Mouse (Mus musculus): Measurements from ENCODE around the gene Nova2. TPM values are rescaled to one million over a fixed set of nuclear protein-coding genes. Genes with fewer than 3 reads are reported as not detected.

The Nova2 gene
- polyA plus RNA-seq, 1 experiment from 2014 or later, result 0.93 TPM

- WGBS (ENCODE audit: insufficient replicate concordance), result 47% methylated on average over 1 of the region's 1 CpGs
- no peak overlapping the region for H3K4me2 ChIP-seq
- H3K9ac ChIP-seq (ENCODE audit: low read depth, low read length), result no peak overlapping the region
- no peak overlapping the region for H3K27ac ChIP-seq (ENCODE audit: low read depth, low read length)
- H3K9me3 ChIP-seq (replicated peaks; ENCODE audit: control insufficient read depth, low read length), result no peaks in the 10 kb centered on the region
- H3K36me3 ChIP-seq (ENCODE audit: control insufficient read depth, insufficient read depth, low read length), result no peaks in the 10 kb centered on the region
- no peaks in the 10 kb centered on the region for H3K4me1 ChIP-seq (ENCODE audit: control insufficient read depth, insufficient read depth, low read length)
- ATAC-seq (replicated peaks; ENCODE audit: insufficient number of reproducible peaks, low FRiP score, low TSS enrichment), result no peak
- H3K4me3 ChIP-seq (ENCODE audit: low read depth, low read length), result no peak overlapping the region
- no peaks in the 10 kb centered on the region for H3K27me3 ChIP-seq (ENCODE audit: control insufficient read depth, insufficient read depth, low read length)
Observed at GRCm38 (mm10) chr7:18942376-18942775, 16.7 kb downstream of the Nova2 start.

GRCm38 (mm10) chr7:18942815-18943214, 17.1 kb downstream of the Nova2 start:
- H3K27me3 ChIP-seq (ENCODE audit: control insufficient read depth, insufficient read depth, low read length), result no peaks in the 10 kb centered on the region
- no peak overlapping the region for H3K4me2 ChIP-seq
- H3K4me3 ChIP-seq (ENCODE audit: low read depth, low read length), result no peak overlapping the region
- H3K4me1 ChIP-seq (ENCODE audit: control insufficient read depth, insufficient read depth, low read length), result no peaks in the 10 kb centered on the region
- ATAC-seq (replicated peaks; ENCODE audit: insufficient number of reproducible peaks, low FRiP score, low TSS enrichment), result no peak
- 39% methylated on average over 9 of the region's 9 CpGs for WGBS (ENCODE audit: insufficient replicate concordance)
- no peak overlapping the region for H3K9ac ChIP-seq (ENCODE audit: low read depth, low read length)
- no peak overlapping the region for H3K27ac ChIP-seq (ENCODE audit: low read depth, low read length)
- H3K9me3 ChIP-seq (replicated peaks; ENCODE audit: control insufficient read depth, low read length), result no peaks in the 10 kb centered on the region
- H3K36me3 ChIP-seq (ENCODE audit: control insufficient read depth, insufficient read depth, low read length), result no peaks in the 10 kb centered on the region

- Histone ChIP-seq H3K4me2 (no peak overlapping the region), H3K36me3 (ENCODE audit: control insufficient read depth, insufficient read depth, low read length) (no peaks in the 10 kb centered on the region), H3K27me3 (ENCODE audit: control insufficient read depth, insufficient read depth, low read length) (peaks cover 5% of the 10 kb centered on the region; the same call in 1 of the 2 replicates), H3K9me3 (replicated peaks; ENCODE audit: control insufficient read depth, low read length) (no peaks in the 10 kb centered on the region), H3K4me1 (ENCODE audit: control insufficient read depth, insufficient read depth, low read length) (peaks cover 3% of the 10 kb centered on the region; the same call in 1 of the 2 replicates), H3K4me3 (ENCODE audit: low read depth, low read length) (no peak overlapping the region), H3K27ac (ENCODE audit: low read depth, low read length) (no peak overlapping the region), H3K9ac (ENCODE audit: low read depth, low read length) (no peak overlapping the region)
- WGBS (ENCODE audit: insufficient replicate concordance), result 60% methylated on average over 6 of the region's 6 CpGs
- 0 out of 2 replicates have a peak, but pooled peaks have one; percentile 16 for ATAC-seq (replicated peaks; ENCODE audit: insufficient number of reproducible peaks, low FRiP score, low TSS enrichment)
Observed at GRCm38 (mm10) chr7:18948151-18948550, 22.5 kb downstream of the Nova2 start.

GRCm38 (mm10) chr7:18949781-18950522, 24.3 kb downstream of the Nova2 start:
- 0 out of 2 replicates have a peak, but pooled peaks have one; percentile 19 for ATAC-seq (replicated peaks; ENCODE audit: insufficient number of reproducible peaks, low FRiP score, low TSS enrichment)
- Histone ChIP-seq H3K27me3 (ENCODE audit: control insufficient read depth, insufficient read depth, low read length) (peaks cover 5% of the 10 kb centered on the region; the same call in 1 of the 2 replicates), H3K4me1 (ENCODE audit: control insufficient read depth, insufficient read depth, low read length) (peaks cover 3% of the 10 kb centered on the region; the same call in 1 of the 2 replicates), H3K9ac (ENCODE audit: low read depth, low read length) (no peak overlapping the region), H3K4me2 (no peak overlapping the region), H3K4me3 (ENCODE audit: low read depth, low read length) (no peak overlapping the region), H3K27ac (ENCODE audit: low read depth, low read length) (no peak overlapping the region), H3K36me3 (ENCODE audit: control insufficient read depth, insufficient read depth, low read length) (no peaks in the 10 kb centered on the region), H3K9me3 (replicated peaks; ENCODE audit: control insufficient read depth, low read length) (no peaks in the 10 kb centered on the region)
- WGBS (ENCODE audit: insufficient replicate concordance), result 31% methylated on average over 12 of the region's 12 CpGs

- Histone ChIP-seq H3K9ac (ENCODE audit: low read depth, low read length) (no peak overlapping the region), H3K9me3 (replicated peaks; ENCODE audit: control insufficient read depth, low read length) (no peaks in the 10 kb centered on the region), H3K4me1 (ENCODE audit: control insufficient read depth, insufficient read depth, low read length) (peaks cover 3% of the 10 kb centered on the region; the same call in 1 of the 2 replicates), H3K4me3 (ENCODE audit: low read depth, low read length) (no peak overlapping the region), H3K27ac (ENCODE audit: low read depth, low read length) (no peak overlapping the region), H3K27me3 (ENCODE audit: control insufficient read depth, insufficient read depth, low read length) (peaks cover 5% of the 10 kb centered on the region), H3K4me2 (no peak overlapping the region), H3K36me3 (ENCODE audit: control insufficient read depth, insufficient read depth, low read length) (no peaks in the 10 kb centered on the region)
- no peak for ATAC-seq (replicated peaks; ENCODE audit: insufficient number of reproducible peaks, low FRiP score, low TSS enrichment)
- 23% methylated on average over 18 of the region's 18 CpGs for whole genome bisulfite sequencing (ENCODE audit: insufficient replicate concordance)
Observed at GRCm38 (mm10) chr7:18950523-18951315, 25.0 kb downstream of the Nova2 start.

GRCm38 (mm10) chr7:18951397-18951796, 25.7 kb downstream of the Nova2 start:
- Histone ChIP-seq H3K9me3 (replicated peaks; ENCODE audit: control insufficient read depth, low read length) (no peaks in the 10 kb centered on the region), H3K27me3 (ENCODE audit: control insufficient read depth, insufficient read depth, low read length) (peaks cover 10% of the 10 kb centered on the region), H3K36me3 (ENCODE audit: control insufficient read depth, insufficient read depth, low read length) (no peaks in the 10 kb centered on the region), H3K9ac (ENCODE audit: low read depth, low read length) (no peak overlapping the region), H3K4me3 (ENCODE audit: low read depth, low read length) (no peak overlapping the region), H3K27ac (ENCODE audit: low read depth, low read length) (no peak overlapping the region), H3K4me1 (ENCODE audit: control insufficient read depth, insufficient read depth, low read length) (peaks cover 3% of the 10 kb centered on the region; the same call in 1 of the 2 replicates), H3K4me2 (no peak overlapping the region)
- WGBS (ENCODE audit: insufficient replicate concordance), result 11% methylated on average over 15 of the region's 15 CpGs
- no peak for ATAC-seq (replicated peaks; ENCODE audit: insufficient number of reproducible peaks, low FRiP score, low TSS enrichment)

- peak; percentile 71 for ATAC-seq (replicated peaks; ENCODE audit: insufficient number of reproducible peaks, low FRiP score, low TSS enrichment)
- Histone ChIP-seq H3K9me3 (replicated peaks; ENCODE audit: control insufficient read depth, low read length) (no peaks in the 10 kb centered on the region), H3K4me1 (ENCODE audit: control insufficient read depth, insufficient read depth, low read length) (peaks cover 7% of the 10 kb centered on the region; the same call in 1 of the 2 replicates), H3K36me3 (ENCODE audit: control insufficient read depth, insufficient read depth, low read length) (no peaks in the 10 kb centered on the region), H3K9ac (ENCODE audit: low read depth, low read length) (peak overlapping the region; percentile 54), H3K27me3 (ENCODE audit: control insufficient read depth, insufficient read depth, low read length) (peaks cover 55% of the 10 kb centered on the region), H3K4me2 (peak overlapping the region; percentile 98), H3K27ac (ENCODE audit: low read depth, low read length) (no peak overlapping the region), H3K4me3 (ENCODE audit: low read depth, low read length) (peak overlapping the region; percentile 62)
- under 1% methylated on average over 98 of the region's 107 CpGs for WGBS (ENCODE audit: insufficient replicate concordance)
Observed at GRCm38 (mm10) chr7:18957569-18958383, 32.1 kb downstream of the Nova2 start.

- peaks cover 61% of the 10 kb centered on the region for H3K27me3 ChIP-seq (ENCODE audit: control insufficient read depth, insufficient read depth, low read length)
- peaks cover 11% of the 10 kb centered on the region; the same call in 1 of the 2 replicates for H3K4me1 ChIP-seq (ENCODE audit: control insufficient read depth, insufficient read depth, low read length)
- no peaks in the 10 kb centered on the region for H3K36me3 ChIP-seq (ENCODE audit: control insufficient read depth, insufficient read depth, low read length)
- H3K4me3 ChIP-seq (ENCODE audit: low read depth, low read length), result peak overlapping the region; percentile 62
- H3K4me2 ChIP-seq, result peak overlapping the region; percentile 98
- peak overlapping the region; percentile 54 for H3K9ac ChIP-seq (ENCODE audit: low read depth, low read length)
- H3K27ac ChIP-seq (ENCODE audit: low read depth, low read length), result no peak overlapping the region
- ATAC-seq (replicated peaks; ENCODE audit: insufficient number of reproducible peaks, low FRiP score, low TSS enrichment), result peak; percentile 17
- under 1% methylated on average over 21 of the region's 21 CpGs for WGBS (ENCODE audit: insufficient replicate concordance)
- H3K9me3 ChIP-seq (replicated peaks; ENCODE audit: control insufficient read depth, low read length), result no peaks in the 10 kb centered on the region
Observed at GRCm38 (mm10) chr7:18958384-18958766, 32.7 kb downstream of the Nova2 start.

Data from heart, embryonic 11.5 days (tissue).